Mouse (Mus musculus): ENCODE results near the gene 1700003E16Rik. TPM values are rescaled to one million over a fixed set of nuclear protein-coding genes. Genes with fewer than 3 reads are reported as not detected.

The 1700003E16Rik gene
- polyA plus RNA-seq, 1 experiment from 2014 or later, result 2.3 TPM

DNA sequence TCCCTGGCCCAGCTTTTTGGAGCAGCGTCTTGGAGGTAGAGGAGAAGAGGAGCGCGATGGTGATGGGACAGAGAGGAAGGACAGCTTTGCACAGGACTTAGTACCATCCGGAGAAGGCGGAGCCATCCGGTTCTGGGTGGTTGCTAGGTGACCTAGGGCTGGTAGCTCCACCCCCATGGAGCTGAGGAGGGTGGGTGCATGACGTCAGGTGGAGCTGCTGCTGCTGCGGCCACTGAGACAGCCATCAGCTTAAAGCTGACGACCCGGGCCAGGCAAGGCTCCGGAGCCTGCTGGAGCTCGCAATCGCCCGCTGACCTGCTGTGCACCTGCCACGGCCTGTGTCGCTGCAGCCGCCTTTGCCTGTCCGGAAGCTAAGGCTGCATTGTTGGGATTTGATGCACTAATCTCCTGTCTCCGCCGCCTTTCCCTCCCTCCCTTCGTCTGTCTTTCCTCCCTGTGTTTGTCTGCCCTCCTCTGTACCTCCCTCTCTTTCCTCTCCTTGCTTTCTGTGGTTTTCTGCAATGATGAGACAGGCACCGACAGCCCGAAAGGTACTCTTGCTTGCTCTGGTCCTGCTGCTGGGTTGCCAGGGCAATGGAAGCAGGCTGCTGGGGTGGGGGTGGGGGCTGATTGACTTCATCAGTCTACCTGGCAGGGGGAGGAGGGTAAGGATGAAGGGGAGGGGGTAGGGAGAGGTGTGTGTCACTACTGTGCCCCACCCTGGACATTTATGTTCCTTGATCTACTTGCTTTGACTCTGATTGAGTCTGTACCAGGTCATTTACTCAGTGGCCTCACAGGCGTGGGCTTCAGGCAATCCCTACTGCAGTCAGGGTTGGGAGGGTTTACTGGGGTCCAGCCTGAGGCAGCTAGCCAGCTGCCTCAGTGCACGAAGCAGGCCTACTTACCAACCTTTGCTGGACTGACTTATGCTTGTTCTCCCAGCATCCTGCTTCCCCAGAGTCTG lies 30.0 kb downstream of the 1700003E16Rik start:
- H3K4me2 ChIP-seq, result peak overlapping the region; percentile 34
- peaks cover 2% of the 10 kb centered on the region; the same call in 1 of the 2 replicates for H3K4me1 ChIP-seq
- peaks cover 41% of the 10 kb centered on the region for H3K36me3 ChIP-seq
- ATAC-seq (ENCODE audit: insufficient read depth, low FRiP score, low read depth), result peak; percentile 61
- 20% methylated on average over 25 of the region's 25 CpGs for WGBS
- 0 out of 2 replicates have a peak overlapping the region, but pooled peaks have one; percentile 9 for H3K4me3 ChIP-seq (replicated peaks)
- no peak overlapping the region for H3K27ac ChIP-seq
- H3K9ac ChIP-seq, result no peak overlapping the region
- no peaks in the 10 kb centered on the region for H3K27me3 ChIP-seq (replicated peaks)
- H3K9me3 ChIP-seq, result no peaks in the 10 kb centered on the region

DNA sequence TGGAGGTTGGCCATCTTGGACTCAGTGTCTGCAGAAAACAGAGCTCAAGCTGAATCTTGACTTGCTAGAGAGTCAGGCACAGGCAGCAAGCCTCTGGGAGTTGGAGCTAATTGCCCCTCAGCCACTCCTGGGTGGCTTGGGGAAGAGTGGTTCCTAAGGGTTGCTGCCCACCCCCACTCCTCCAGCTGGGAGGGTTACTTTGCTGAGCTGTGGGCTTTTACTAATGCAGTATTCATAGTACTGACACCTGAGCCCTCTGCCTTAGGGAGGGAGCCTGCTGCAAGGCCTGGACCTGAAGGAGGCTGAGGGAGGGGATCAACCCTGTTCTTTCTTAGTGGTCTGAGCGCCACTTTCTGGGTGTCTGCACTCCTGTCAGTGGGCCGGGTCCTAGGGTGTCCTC lies 30.7 kb downstream of the 1700003E16Rik start:
- ATAC-seq (ENCODE audit: insufficient read depth, low FRiP score, low read depth), result no peak
- Histone ChIP-seq H3K36me3 (peaks cover 49% of the 10 kb centered on the region), H3K9me3 (no peaks in the 10 kb centered on the region), H3K27me3 (replicated peaks) (no peaks in the 10 kb centered on the region), H3K9ac (no peak overlapping the region), H3K27ac (no peak overlapping the region), H3K4me3 (replicated peaks) (no peak overlapping the region), H3K4me1 (peaks cover 2% of the 10 kb centered on the region; the same call in 1 of the 2 replicates), H3K4me2 (no peak overlapping the region)
- 84% methylated on average over 2 of the region's 2 CpGs for WGBS

DNA sequence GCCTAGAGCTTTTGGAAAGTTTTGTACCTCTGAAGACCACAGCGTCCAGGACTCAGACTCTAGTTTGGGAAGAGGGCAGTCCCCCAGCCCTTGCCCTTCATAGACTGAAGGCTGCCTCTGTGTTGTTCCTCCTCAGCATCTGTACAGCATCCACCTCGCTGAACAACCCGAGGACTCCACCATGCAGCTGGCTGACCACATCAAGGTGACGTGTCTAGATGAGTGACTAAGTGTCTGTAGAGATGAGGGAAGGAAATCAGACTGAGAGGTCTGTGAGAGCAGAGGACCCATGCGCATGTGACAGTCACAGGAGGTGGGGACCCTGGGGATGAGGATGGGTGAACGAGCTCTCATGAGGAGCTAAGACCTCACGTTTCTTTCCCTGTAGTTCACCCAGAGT lies 37.4 kb downstream of the 1700003E16Rik start:
- WGBS, result 91% methylated on average over 7 of the region's 7 CpGs
- no peak overlapping the region for H3K9ac ChIP-seq
- H3K4me1 ChIP-seq, result no peaks in the 10 kb centered on the region
- no peak overlapping the region for H3K27ac ChIP-seq
- H3K4me2 ChIP-seq, result no peak overlapping the region
- no peak overlapping the region for H3K4me3 ChIP-seq (replicated peaks)
- no peaks in the 10 kb centered on the region for H3K27me3 ChIP-seq (replicated peaks)
- H3K36me3 ChIP-seq, result peaks cover 86% of the 10 kb centered on the region
- ATAC-seq (ENCODE audit: insufficient read depth, low FRiP score, low read depth), result no peak
- no peaks in the 10 kb centered on the region for H3K9me3 ChIP-seq

DNA sequence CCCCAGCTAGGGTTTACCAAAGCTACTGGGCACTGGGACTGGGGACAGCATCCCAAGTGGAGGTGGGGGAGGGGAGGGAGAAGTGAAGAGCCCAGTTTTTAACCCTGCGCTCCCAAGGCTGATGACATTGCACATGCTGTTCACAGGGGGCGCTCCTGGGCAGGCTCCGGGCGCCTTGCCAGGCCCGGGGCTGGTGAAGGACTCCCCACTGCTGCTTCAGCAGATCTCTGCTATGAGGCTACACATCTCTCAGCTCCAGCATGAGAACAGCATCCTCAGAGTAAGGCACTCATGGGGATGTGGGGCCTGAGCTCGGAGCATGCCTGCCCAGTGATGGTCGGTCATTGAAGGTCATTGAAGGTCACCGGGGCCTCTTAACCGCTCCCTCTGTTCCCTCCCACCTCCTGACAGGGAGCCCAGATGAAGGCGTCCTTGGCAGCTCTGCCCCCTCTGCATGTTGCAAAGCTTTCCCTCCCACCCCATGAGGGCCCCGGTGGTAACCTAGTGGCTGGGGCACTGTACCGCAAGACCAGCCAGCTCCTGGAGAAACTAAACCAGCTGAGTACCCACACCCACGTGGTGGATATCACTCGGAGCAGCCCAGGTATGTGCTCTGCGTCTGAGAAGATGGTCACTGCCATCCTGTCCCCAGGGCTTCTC lies 41.3 kb downstream of the 1700003E16Rik start:
- Histone ChIP-seq H3K9me3 (no peaks in the 10 kb centered on the region), H3K9ac (no peak overlapping the region), H3K36me3 (peaks cover 60% of the 10 kb centered on the region), H3K4me2 (no peak overlapping the region), H3K27ac (no peak overlapping the region), H3K4me1 (no peaks in the 10 kb centered on the region), H3K4me3 (replicated peaks) (no peak overlapping the region), H3K27me3 (replicated peaks) (no peaks in the 10 kb centered on the region)
- WGBS, result 48% methylated on average over 15 of the region's 15 CpGs
- no peak; the same call in 1 of the 2 replicates for ATAC-seq (ENCODE audit: insufficient read depth, low FRiP score, low read depth)

DNA sequence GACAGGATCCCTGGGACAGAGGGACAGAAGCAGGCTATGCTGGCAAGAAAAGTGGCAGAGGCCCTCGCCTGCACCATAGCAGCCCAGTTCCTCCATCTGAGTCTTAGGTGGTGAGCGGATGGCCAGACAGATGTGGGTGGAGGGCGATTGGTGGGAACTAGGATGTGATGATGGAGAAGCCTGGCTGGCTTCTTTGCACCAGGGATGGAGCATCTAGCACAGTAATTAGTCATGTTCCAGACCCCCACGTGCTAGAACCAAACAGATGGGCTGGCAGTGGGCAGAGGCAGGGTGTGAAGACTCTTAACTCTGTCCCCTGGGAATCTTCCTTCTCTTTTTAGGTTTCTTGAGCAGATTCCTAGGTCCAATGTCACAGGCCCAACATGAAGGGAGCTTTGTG lies 47.1 kb downstream of the 1700003E16Rik start:
- Histone ChIP-seq H3K27me3 (replicated peaks) (no peaks in the 10 kb centered on the region), H3K4me1 (0 out of 2 replicates have a peak, but pooled peaks cover 4% of the 10 kb centered on the region), H3K36me3 (peaks cover 12% of the 10 kb centered on the region), H3K9me3 (no peaks in the 10 kb centered on the region), H3K4me2 (no peak overlapping the region), H3K4me3 (replicated peaks) (no peak overlapping the region), H3K9ac (no peak overlapping the region), H3K27ac (no peak overlapping the region)
- ATAC-seq (ENCODE audit: insufficient read depth, low FRiP score, low read depth), result no peak
- WGBS, result 73% methylated on average over 4 of the region's 4 CpGs

DNA sequence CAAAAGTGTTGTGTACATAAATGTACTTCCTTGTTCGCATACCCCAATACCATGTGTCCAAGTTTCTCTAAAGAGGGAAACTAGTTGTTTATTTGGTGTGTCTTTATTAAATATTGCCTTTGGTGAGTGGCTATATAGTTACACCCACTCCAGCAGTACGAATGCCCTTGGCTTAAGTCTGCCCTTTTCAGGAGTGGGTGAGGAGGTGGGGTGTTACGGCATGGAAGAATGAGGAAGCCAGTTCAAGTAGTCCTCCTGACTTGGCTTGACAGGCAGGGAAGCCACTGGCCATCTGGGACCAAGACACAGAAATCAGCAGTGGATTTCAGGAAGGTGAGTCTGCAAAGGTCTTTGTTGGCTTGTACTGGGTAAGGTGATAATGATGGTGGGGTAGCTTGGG lies 49.6 kb downstream of the 1700003E16Rik start:
- H3K9ac ChIP-seq, result no peak overlapping the region
- ATAC-seq (ENCODE audit: insufficient read depth, low FRiP score, low read depth), result no peak
- H3K4me2 ChIP-seq, result no peak overlapping the region
- 80% methylated on average over 3 of the region's 3 CpGs for WGBS
- no peaks in the 10 kb centered on the region for H3K9me3 ChIP-seq
- 0 out of 2 replicates have a peak, but pooled peaks cover 10% of the 10 kb centered on the region for H3K4me1 ChIP-seq
- H3K27ac ChIP-seq, result no peak overlapping the region
- H3K36me3 ChIP-seq, result no peaks in the 10 kb centered on the region
- no peaks in the 10 kb centered on the region for H3K27me3 ChIP-seq (replicated peaks)
- H3K4me3 ChIP-seq (replicated peaks), result no peak overlapping the region

DNA sequence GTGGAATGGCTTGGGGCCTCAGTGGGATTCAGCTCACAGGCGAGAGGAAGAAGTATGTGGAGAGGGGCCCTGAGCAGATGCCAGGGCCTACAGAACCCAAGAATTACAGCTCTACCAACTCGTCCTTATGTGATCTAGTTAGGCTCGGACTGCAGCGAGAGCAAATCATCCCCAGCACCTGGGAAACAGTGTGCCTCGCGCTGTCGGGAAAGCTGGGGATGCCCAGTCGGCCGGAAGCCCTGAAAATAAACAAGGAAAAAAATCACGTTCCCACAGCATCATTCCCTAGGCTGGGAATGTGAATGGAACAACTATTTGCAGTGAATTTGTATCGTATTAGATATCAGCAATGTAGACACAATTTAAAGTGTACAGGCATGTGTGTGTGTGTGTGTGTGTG lies 50.1 kb downstream of the 1700003E16Rik start:
- Histone ChIP-seq H3K9me3 (no peaks in the 10 kb centered on the region), H3K4me2 (no peak overlapping the region)
- 57% methylated on average over 11 of the region's 11 CpGs for WGBS

DNA sequence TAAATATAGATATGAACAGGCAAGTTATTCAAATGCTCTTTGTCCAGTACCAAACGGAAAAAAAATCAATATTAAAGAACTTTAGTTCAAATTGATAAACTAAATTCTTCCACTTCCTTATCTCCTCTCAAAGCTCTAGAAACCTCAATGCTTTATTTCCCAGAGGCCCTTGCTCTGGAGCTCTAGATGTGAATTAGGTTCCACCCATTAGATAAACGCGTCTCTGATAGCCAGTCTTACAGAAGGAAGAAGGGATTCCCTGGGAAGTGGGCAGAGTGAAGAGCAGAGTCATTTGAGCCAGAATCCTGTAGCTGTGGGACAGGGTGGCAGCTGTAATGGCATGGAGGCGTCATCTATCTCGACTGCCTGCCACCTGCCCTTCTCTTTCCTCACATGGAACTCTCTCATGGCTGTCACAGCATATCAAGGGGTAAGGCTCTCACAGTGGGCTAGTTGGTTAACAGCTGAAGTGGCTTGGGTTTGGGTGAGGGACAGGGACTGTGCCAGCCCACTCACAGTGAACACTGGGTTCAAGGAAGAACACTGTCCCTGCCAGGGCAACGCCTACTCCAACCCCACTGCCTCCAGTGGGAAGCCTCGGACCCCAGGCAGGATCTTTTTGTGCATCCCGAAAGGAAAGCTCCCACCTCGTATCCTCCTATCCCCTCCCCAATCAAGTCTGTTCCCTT lies 51.3 kb downstream of the 1700003E16Rik start:
- H3K9me3 ChIP-seq, result no peaks in the 10 kb centered on the region
- H3K4me3 ChIP-seq (replicated peaks), result no peak overlapping the region
- no peaks in the 10 kb centered on the region for H3K27me3 ChIP-seq (replicated peaks)

More for the DNA sequence above, 50.1 kb downstream of the 1700003E16Rik start:
- Histone ChIP-seq H3K36me3 (no peaks in the 10 kb centered on the region), H3K9ac (no peak overlapping the region), H3K27ac (no peak overlapping the region), H3K27me3 (replicated peaks) (no peaks in the 10 kb centered on the region), H3K4me3 (replicated peaks) (no peak overlapping the region), H3K4me1 (0 out of 2 replicates have a peak, but pooled peaks cover 10% of the 10 kb centered on the region)
- no peak for ATAC-seq (ENCODE audit: insufficient read depth, low FRiP score, low read depth)

DNA sequence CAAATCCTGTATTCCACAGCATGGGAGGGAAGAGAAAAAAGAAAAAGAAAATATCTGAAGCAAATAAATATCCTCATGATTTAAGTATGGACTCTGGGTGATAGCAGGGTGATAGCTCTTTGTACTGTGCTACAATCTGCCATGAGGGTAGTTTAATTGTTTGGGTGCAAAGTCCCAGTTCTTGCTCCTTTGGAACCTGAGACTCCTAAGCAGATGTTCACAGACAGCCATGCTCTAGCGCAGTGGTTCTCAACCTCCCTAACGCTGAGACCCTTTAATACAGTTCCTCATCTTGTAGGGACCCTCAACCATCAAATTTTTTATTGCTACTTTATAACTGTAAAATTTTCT lies 51.8 kb downstream of the 1700003E16Rik start:
- H3K27ac ChIP-seq, result no peak overlapping the region
- H3K4me3 ChIP-seq (replicated peaks), result no peak overlapping the region
- H3K4me1 ChIP-seq, result 0 out of 2 replicates have a peak, but pooled peaks cover 10% of the 10 kb centered on the region
- H3K4me2 ChIP-seq, result no peak overlapping the region
- no peaks in the 10 kb centered on the region for H3K36me3 ChIP-seq
- no peaks in the 10 kb centered on the region for H3K27me3 ChIP-seq (replicated peaks)
- H3K9ac ChIP-seq, result no peak overlapping the region
- H3K9me3 ChIP-seq, result no peaks in the 10 kb centered on the region
- no peak for ATAC-seq (ENCODE audit: insufficient read depth, low FRiP score, low read depth)
- WGBS, result 86% methylated on average over 2 of the region's 2 CpGs

More for the DNA sequence above, 51.3 kb downstream of the 1700003E16Rik start:
- 59% methylated on average over 9 of the region's 9 CpGs for WGBS
- Histone ChIP-seq H3K9ac (no peak overlapping the region), H3K4me2 (no peak overlapping the region), H3K27ac (no peak overlapping the region), H3K36me3 (no peaks in the 10 kb centered on the region), H3K4me1 (0 out of 2 replicates have a peak, but pooled peaks cover 10% of the 10 kb centered on the region)
- no peak for ATAC-seq (ENCODE audit: insufficient read depth, low FRiP score, low read depth)

DNA sequence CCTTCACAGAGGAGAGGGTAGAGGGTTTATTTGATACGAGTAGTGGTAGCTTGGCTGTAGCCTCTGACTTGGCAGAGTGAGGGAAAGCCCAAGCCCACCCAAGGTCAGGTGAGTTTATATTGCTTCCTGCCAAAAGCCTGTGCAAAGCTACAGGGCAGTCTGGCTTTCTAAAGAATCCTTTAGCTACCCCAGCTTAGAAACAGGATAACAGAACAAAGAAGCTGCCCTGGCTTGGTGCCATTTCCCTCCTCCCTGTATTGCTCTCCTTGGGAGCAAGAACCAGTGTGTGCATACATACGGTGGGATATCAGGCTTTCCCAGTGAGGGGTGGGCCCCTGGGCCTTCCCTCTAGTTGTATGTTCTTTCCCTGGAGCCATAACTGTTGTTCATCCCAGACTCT lies 54.3 kb downstream of the 1700003E16Rik start:
- no peak overlapping the region for H3K4me2 ChIP-seq
- H3K27ac ChIP-seq, result no peak overlapping the region; the same call in 1 of the 2 replicates
- H3K27me3 ChIP-seq (replicated peaks), result no peaks in the 10 kb centered on the region
- no peak overlapping the region for H3K9ac ChIP-seq
- H3K36me3 ChIP-seq, result no peaks in the 10 kb centered on the region
- no peak overlapping the region for H3K4me3 ChIP-seq (replicated peaks)
- 0 out of 2 replicates have a peak, but pooled peaks cover 10% of the 10 kb centered on the region for H3K4me1 ChIP-seq
- WGBS, result 24% methylated on average over 2 of the region's 2 CpGs
- no peaks in the 10 kb centered on the region for H3K9me3 ChIP-seq
- ATAC-seq (ENCODE audit: insufficient read depth, low FRiP score, low read depth), result peak; percentile 25; the same call in 1 of the 2 replicates

DNA sequence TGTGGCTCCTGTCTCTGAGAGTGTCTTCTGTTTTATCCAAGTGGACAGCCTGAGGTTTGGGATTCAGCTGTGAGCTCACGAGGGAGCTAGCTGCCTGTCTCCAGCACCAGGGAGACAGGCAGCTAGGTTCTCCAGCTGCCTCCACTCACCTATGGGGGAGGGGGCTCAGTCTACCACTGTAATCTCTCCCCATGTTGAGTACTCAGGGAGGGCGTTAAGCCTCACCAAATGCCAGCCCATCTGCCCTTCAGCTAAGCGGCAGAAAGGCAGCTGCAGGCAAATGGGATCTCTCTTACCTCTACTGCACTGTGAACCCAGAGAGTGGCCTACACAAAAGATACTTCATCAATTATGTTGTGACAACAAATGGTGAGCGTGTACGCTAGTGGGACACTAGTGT lies 55.3 kb downstream of the 1700003E16Rik start:
- ATAC-seq (ENCODE audit: insufficient read depth, low FRiP score, low read depth), result no peak
- 24% methylated on average over 5 of the region's 5 CpGs for WGBS

More for the DNA sequence above, 55.3 kb downstream of the 1700003E16Rik start:
- Histone ChIP-seq H3K4me3 (replicated peaks) (no peak overlapping the region), H3K9ac (no peak overlapping the region), H3K27me3 (replicated peaks) (no peaks in the 10 kb centered on the region), H3K27ac (no peak overlapping the region), H3K4me2 (no peak overlapping the region), H3K36me3 (no peaks in the 10 kb centered on the region), H3K9me3 (no peaks in the 10 kb centered on the region), H3K4me1 (0 out of 2 replicates have a peak, but pooled peaks cover 10% of the 10 kb centered on the region)
